Mouse (Mus musculus) liver, embryonic 12.5 days (tissue): ENCODE results near the gene Ets1. TPM values are rescaled to one million over a fixed set of nuclear protein-coding genes. Genes with fewer than 3 reads are reported as not detected.

Experiments used
- ATAC-seq: fragments of 200-750 bp; cut with Nextera tagmentation; 2 replicates; pipeline ENCODE4 v1.8.0; 2017; ENCODE audit warnings: moderate number of reproducible peaks, mild to moderate bottlenecking, moderate library complexity
- H3K27ac ChIP-seq: fragments of 300-500 bp; sonication (generic); 2 replicates; pipeline ENCODE4 v1.5.1; 2016; ENCODE audit warnings: mild to moderate bottlenecking
- H3K27me3 ChIP-seq: fragments of 300-500 bp; sonication (generic); replicated peaks from 2 replicates; pipeline ENCODE4 v1.6.1; 2016; ENCODE audit warnings: mild to moderate bottlenecking, moderate library complexity
- H3K36me3 ChIP-seq: fragments of 300-500 bp; sonication (generic); 2 replicates; pipeline ENCODE4 v1.6.1; 2016; ENCODE audit warnings: mild to moderate bottlenecking, moderate library complexity
- H3K4me1 ChIP-seq: fragments of 300-500 bp; sonication (generic); 2 replicates; pipeline ENCODE4 v1.6.1; 2016
- H3K4me2 ChIP-seq: fragments of 300-500 bp; sonication (generic); 2 replicates; pipeline ENCODE4 v1.6.1; 2016; ENCODE audit warnings: mild to moderate bottlenecking, moderate library complexity
- H3K4me3 ChIP-seq: fragments of 300-500 bp; sonication (generic); 2 replicates; pipeline ENCODE4 v1.5.1; 2016; ENCODE audit warnings: mild to moderate bottlenecking, moderate library complexity
- H3K9ac ChIP-seq: fragments of 300-500 bp; sonication (generic); 2 replicates; pipeline ENCODE4 v1.6.1; 2016; ENCODE audit warnings: mild to moderate bottlenecking, moderate library complexity
- H3K9me3 ChIP-seq: fragments of 300-500 bp; sonication (generic); replicated peaks from 2 replicates; pipeline ENCODE4 v1.6.1; 2016; ENCODE audit warnings: mild to moderate bottlenecking, moderate library complexity
- WGBS: fragments of 180-500 bp; shearing (Covaris S2); methylation state at CpG from one replicate; pipeline ENCODE4 v1.1.7; 2016; ENCODE audit not compliant: insufficient replicate concordance; 5-methylcytosine and 5-hydroxymethylcytosine counted together
- polyA plus RNA-seq: library from polyadenylated mRNA; unstranded; fragments of >200 nt; fragmentation: Nextera tagmentation; extraction: Ambion mirVana; gene quantifications from 2 replicates; pipeline ENCODE4 v1.2.1, GENCODE M21; 2016

Ets1 gene
- polyA plus RNA-seq, 1 experiment from 2014 or later: 24.2 TPM

DNA sequence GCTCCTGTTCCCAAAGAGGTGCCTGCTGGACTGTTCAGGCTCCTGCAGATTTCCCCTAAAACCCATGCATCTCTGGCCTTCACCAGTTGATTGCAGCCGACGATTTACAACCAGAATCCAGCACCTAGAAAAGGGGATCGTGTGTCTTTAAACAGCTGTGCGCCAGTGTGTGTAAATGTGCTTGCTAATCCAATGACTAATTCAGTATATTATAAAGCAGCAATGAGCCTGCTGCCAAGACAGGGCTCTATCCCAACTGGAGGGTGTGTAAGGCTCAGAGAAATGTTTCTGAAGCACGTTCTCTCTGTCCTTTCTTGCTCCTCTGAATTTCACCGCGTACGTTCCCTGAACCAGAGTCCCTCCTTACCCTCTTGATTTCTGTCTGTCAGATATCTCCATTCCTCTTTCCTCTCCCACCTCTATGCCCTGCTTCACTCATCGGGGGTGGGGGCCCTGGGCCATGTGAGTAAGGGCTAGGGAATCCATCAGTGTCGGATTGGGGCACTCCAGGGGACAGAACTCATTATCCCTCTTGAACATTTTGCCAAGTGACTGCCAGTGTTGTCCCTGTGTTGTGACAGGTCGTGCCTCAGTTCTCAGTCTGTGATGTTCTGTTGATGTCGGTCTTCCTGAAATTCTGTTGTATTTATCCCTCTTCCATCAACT, 75.1 kb downstream of the Ets1 start:
- Histone ChIP-seq H3K4me3 (no peak overlapping the region), H3K36me3 (no peaks in the 10 kb centered on the region), H3K9ac (no peak overlapping the region), H3K4me1 (peaks cover 27% of the 10 kb centered on the region), H3K27me3 (peaks cover 5% of the 10 kb centered on the region; the same call in 1 of the 2 replicates), H3K9me3 (no peaks in the 10 kb centered on the region), H3K27ac (no peak overlapping the region), H3K4me2 (no peak overlapping the region)
- ATAC-seq: no peak
- 66% methylated on average over 12 of the region's 12 CpGs for WGBS

DNA sequence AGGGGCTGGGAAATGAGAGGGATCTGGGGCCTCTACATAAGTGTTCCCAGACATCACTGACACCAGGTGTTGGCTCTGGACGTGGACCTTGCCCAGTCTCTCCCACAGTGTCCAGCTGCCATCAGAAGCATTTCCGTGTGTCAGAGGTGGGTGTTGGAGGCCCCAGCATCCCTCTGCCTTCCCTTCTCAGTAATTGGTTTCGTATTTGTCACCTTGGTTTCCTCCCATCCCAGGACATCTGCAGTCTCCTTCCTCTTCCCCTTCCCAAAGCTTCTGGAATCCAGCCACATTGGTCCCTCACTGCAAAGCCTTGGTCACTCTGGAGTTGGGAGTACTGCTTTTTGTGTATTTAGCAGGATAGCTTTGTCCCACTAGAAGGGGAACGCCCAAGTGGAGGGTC, 75.7 kb downstream of the Ets1 start:
- H3K9me3 ChIP-seq: no peaks in the 10 kb centered on the region
- no peak for ATAC-seq
- no peaks in the 10 kb centered on the region for H3K36me3 ChIP-seq
- H3K4me1 ChIP-seq: peaks cover 26% of the 10 kb centered on the region
- WGBS: 57% methylated on average over 4 of the region's 4 CpGs
- H3K9ac ChIP-seq: no peak overlapping the region
- H3K27me3 ChIP-seq: peaks cover 5% of the 10 kb centered on the region; the same call in 1 of the 2 replicates
- no peak overlapping the region for H3K4me3 ChIP-seq
- no peak overlapping the region for H3K27ac ChIP-seq
- H3K4me2 ChIP-seq: no peak overlapping the region

DNA sequence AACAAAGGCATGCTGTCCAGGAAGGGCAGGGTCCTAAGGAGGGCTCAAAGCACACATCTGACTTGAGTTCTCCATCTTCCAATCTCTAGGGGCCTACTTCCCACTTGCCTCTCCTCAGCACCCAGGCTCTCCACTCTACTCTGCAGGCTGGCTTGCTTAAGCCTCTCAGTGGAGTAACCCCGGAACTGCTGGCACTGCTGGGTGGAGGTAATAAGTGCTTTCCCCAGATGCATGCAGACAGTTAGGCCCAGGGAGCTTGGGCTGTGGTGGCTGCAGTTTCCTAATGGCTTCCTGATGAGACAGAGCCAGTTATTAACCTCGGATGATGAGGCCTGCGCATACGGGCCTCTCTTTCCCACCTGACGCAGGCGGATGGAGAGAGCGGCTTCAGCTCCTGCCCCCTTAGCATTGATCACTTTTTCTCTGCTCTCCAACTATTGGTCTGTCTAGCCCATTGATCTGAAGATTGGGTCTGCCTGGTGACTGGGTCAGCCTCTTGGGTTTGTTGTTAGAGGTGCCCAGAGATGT, 76.4 kb downstream of the Ets1 start:
- H3K36me3 ChIP-seq: no peaks in the 10 kb centered on the region
- no peak overlapping the region for H3K9ac ChIP-seq
- 80% methylated on average over 7 of the region's 7 CpGs for WGBS
- H3K4me3 ChIP-seq: no peak overlapping the region
- no peaks in the 10 kb centered on the region for H3K9me3 ChIP-seq
- H3K4me1 ChIP-seq: peaks cover 33% of the 10 kb centered on the region
- no peak overlapping the region for H3K4me2 ChIP-seq
- no peak for ATAC-seq
- no peak overlapping the region for H3K27ac ChIP-seq
- peaks cover 5% of the 10 kb centered on the region; the same call in 1 of the 2 replicates for H3K27me3 ChIP-seq

DNA sequence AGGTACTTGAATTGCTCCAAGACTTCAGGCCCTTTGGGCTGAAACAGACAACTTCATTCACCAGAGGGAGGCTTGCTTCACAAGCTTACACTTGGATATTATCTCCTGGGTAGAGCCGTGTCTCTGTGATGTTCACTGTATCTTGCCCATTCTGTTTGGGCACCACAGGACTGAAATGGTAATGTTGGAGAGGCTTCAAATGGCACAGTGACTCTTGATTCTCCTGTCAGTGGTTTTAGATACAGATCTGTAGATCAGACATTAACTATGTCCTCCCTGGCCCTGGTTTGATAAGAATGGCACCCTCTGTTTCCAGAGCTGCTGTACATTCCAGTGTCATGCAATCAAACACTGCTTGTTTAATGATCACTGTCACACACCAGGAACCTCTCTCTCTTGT, 77.1 kb downstream of the Ets1 start:
- Histone ChIP-seq H3K4me1 (peaks cover 36% of the 10 kb centered on the region), H3K27ac (no peak overlapping the region), H3K9me3 (no peaks in the 10 kb centered on the region), H3K27me3 (peaks cover 5% of the 10 kb centered on the region; the same call in 1 of the 2 replicates), H3K9ac (no peak overlapping the region), H3K4me2 (no peak overlapping the region), H3K4me3 (no peak overlapping the region), H3K36me3 (no peaks in the 10 kb centered on the region)
- WGBS: 70% methylated on average over 1 of the region's 1 CpGs
- no peak for ATAC-seq

DNA sequence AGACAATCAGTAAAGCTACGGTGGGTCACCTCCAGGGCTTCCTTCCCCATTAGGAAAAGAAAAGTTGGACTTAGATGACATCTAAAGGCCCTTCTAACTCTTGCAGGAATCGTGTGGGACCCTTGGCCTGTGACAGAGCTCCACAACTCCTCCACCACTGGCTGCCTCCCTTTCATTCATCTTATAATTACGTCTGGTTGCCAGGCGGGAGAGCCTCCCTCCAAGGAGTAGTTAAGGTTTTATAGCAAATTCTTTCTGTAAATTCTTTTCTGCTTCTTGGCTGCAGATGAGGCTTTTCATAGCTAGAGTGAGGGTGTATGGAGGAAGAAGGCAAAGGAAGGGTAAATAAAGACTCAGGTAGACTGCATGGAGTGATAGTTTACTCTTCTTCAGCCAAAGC, 77.8 kb downstream of the Ets1 start:
- peaks cover 5% of the 10 kb centered on the region; the same call in 1 of the 2 replicates for H3K27me3 ChIP-seq
- H3K4me2 ChIP-seq: no peak overlapping the region
- H3K36me3 ChIP-seq: no peaks in the 10 kb centered on the region
- H3K4me3 ChIP-seq: no peak overlapping the region
- no peak for ATAC-seq
- H3K4me1 ChIP-seq: peaks cover 40% of the 10 kb centered on the region
- H3K9me3 ChIP-seq: no peaks in the 10 kb centered on the region
- no peak overlapping the region for H3K9ac ChIP-seq
- WGBS: 41% methylated on average over 4 of the region's 4 CpGs
- H3K27ac ChIP-seq: no peak overlapping the region

DNA sequence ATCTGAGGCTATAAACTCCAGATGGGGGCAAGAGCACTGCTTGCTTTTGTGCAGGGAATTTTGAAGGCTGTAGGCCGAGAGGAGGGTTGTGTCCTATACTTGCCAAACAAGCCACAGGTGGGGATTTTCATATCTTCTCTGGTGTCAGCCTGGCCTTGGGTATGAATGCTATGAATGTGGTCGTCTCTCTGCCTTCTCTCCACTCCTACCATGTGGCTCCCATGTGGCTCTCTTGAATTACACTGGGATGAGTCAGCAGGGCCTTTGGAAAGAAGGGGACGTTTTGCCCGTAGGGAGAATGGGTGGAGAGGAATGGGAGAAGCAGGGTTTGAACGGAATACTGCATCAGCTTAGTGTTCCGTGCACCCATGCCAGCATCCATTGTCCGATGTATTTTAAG, 78.5 kb downstream of the Ets1 start:
- Histone ChIP-seq H3K9ac (no peak overlapping the region), H3K9me3 (no peaks in the 10 kb centered on the region), H3K27me3 (peaks cover 2% of the 10 kb centered on the region; the same call in 1 of the 2 replicates), H3K4me2 (no peak overlapping the region), H3K27ac (no peak overlapping the region), H3K4me3 (no peak overlapping the region), H3K4me1 (peaks cover 36% of the 10 kb centered on the region), H3K36me3 (no peaks in the 10 kb centered on the region)
- no peak for ATAC-seq
- 61% methylated on average over 7 of the region's 7 CpGs for WGBS

DNA sequence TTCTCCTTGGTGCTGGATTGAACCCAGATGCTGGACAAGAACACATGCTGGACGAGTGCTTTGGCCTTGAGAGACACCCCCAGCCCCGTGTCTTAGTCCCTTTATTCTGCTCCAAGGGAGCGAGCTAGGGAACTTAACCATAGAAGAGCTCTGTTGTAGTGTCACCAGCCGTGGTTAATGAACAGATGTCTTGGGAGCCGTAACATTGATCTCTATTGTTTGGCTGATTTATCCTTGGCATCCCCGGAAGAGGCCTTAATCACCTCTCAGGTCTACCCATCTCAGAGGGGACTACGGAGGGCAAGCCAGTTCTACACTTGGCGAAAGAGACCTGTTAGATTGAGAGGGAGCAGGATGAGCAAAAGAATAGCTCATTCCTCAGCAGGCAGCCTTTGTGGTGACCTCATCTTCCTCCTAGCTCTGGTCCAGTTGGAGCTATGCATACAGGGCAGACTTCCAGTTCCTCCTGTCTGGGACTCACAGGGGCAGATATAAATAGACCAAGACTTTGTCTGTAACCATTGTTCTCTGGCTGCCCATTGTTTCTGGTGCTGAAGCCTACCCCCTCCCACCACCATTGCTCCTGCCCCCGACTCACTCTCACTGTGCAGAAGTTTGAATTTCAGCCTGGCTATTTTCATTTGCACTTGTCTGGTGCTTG, 79.9 kb downstream of the Ets1 start:
- no peak overlapping the region for H3K4me2 ChIP-seq
- H3K4me1 ChIP-seq: peaks cover 30% of the 10 kb centered on the region
- no peaks in the 10 kb centered on the region for H3K36me3 ChIP-seq
- ATAC-seq: no peak
- no peaks in the 10 kb centered on the region for H3K9me3 ChIP-seq
- H3K27ac ChIP-seq: no peak overlapping the region
- no peak overlapping the region for H3K9ac ChIP-seq
- H3K27me3 ChIP-seq: no peaks in the 10 kb centered on the region
- no peak overlapping the region for H3K4me3 ChIP-seq
- 34% methylated on average over 9 of the region's 9 CpGs for WGBS

DNA sequence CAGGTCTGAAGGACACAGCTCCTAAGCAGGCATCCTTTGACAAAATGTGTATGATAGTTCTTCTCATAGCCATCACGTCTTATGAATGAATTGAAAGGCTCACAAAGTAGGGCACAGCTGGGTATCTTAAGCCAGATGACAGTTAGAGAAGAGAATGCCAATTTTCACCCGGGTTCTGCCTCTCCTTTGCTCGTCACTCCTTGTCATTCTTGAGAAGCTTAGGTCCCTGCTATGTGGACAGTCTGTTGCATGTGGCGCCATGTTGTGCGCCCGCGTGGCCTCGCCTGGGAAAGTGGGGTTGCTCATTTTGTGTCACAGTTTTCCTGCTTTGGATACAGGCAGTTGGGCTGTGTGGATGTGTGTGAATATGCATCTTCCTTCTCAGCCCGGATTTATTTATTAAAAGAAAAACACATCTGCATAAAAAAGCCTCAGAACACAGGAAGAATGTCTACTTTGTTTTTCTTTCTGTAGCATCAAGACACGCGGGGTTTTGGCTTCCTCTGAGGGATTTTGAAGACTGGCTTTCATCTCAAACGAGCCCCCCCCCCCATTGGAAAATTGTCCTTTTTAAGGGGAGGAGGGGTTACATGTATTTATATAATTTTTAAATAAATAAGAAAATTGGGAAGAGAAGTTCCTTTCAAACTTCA, 81.4 kb downstream of the Ets1 start:
- no peak overlapping the region for H3K4me2 ChIP-seq
- H3K36me3 ChIP-seq: no peaks in the 10 kb centered on the region
- H3K4me1 ChIP-seq: peaks cover 29% of the 10 kb centered on the region
- H3K4me3 ChIP-seq: no peak overlapping the region
- no peak overlapping the region for H3K9ac ChIP-seq
- WGBS: 64% methylated on average over 12 of the region's 12 CpGs
- H3K9me3 ChIP-seq: no peaks in the 10 kb centered on the region
- no peak overlapping the region for H3K27ac ChIP-seq
- ATAC-seq: no peak
- no peaks in the 10 kb centered on the region for H3K27me3 ChIP-seq

DNA sequence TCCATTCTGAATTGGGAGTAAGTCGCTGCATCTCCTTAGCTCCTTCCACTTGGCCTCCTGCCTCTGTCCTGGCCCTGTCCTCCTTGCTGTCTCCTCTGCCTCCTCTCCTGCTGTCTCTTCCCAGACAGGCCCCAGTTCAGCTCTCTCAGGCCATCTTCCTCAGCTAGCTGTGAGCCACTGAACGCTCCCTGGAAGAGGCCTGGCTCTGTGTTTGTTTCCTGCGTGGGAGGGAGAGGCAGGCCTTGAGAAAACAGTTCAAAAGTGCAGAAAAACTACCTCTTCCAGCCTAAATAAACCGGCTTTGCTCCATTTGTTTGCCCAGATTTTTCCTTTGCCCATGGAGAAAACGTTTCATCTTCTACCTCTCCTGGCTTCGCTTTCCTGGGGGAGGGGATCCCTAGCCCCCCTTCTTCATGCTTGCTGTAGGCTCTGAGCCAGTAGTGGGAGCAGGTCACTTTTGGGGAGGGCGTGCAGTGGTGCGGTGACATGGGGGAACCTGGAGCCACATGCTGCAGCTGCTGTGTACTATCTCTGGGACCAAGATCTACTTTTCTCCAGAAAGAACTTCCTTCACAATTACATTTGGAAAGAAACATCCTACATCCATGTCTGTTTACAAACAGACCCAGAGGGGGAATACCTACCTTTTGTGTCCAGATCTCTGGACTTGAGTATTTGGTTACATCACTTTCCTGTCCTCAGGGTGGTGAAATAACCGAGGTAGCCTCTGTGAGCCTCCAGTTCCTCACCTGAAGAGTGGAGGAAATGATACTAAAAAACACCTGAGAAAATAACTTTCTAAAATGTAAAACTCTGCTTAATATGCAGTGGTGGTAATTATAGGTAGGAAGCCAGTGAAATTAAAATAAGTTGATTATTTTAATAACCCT, 82.2 kb downstream of the Ets1 start:
- WGBS: 50% methylated on average over 9 of the region's 9 CpGs
- H3K27me3 ChIP-seq: no peaks in the 10 kb centered on the region
- no peak overlapping the region for H3K9ac ChIP-seq
- H3K36me3 ChIP-seq: no peaks in the 10 kb centered on the region
- peaks cover 25% of the 10 kb centered on the region for H3K4me1 ChIP-seq
- H3K27ac ChIP-seq: 0 out of 2 replicates have a peak overlapping the region, but pooled peaks have one; percentile 33
- H3K4me2 ChIP-seq: no peak overlapping the region
- ATAC-seq: no peak
- H3K9me3 ChIP-seq: no peaks in the 10 kb centered on the region
- no peak overlapping the region for H3K4me3 ChIP-seq

DNA sequence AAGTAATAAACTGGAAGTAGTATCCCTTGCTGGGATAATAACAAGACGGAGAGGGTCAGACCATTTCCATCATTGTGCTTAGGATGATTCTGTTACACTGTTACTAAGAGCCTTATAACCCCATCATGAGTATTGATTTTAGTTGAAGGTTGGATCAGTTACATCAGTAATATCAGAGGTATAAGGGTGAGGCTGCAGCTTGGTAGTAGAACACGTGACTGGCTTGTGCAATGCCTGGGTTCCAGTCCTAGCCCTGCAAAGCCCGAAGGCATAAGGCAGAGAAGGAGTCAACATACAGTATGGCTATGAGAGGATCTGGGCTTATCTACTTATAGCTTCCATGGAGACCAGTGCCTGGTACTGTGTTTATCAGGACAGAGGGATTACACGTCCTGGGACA, 82.8 kb downstream of the Ets1 start:
- ATAC-seq: no peak
- Histone ChIP-seq H3K36me3 (no peaks in the 10 kb centered on the region), H3K27ac (no peak overlapping the region), H3K4me1 (peaks cover 25% of the 10 kb centered on the region), H3K4me2 (no peak overlapping the region), H3K27me3 (no peaks in the 10 kb centered on the region), H3K4me3 (no peak overlapping the region), H3K9ac (no peak overlapping the region), H3K9me3 (no peaks in the 10 kb centered on the region)
- 62% methylated on average over 4 of the region's 4 CpGs for WGBS

DNA sequence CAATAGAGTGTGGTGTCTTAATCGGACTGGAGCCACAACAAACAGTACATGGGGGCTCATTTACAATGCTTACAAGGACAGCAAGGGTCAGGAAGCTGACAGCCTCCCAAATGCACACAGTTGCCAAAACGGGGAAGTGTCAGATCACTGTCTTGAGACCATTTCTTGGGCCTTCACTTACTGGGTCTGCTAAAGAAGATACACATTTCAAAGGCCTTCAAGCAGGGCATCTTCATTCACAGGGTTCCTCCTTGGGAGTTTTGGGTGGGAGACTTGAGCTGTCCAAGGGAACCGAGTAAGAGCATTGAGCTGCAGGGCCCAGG, 83.9 kb downstream of the Ets1 start:
- H3K9me3 ChIP-seq: no peaks in the 10 kb centered on the region
- ATAC-seq: no peak
- H3K9ac ChIP-seq: no peak overlapping the region
- no peak overlapping the region for H3K4me2 ChIP-seq
- H3K4me3 ChIP-seq: no peak overlapping the region
- no peaks in the 10 kb centered on the region for H3K36me3 ChIP-seq
- no peak overlapping the region for H3K27ac ChIP-seq
- H3K4me1 ChIP-seq: peaks cover 25% of the 10 kb centered on the region
- no peaks in the 10 kb centered on the region for H3K27me3 ChIP-seq
- 35% methylated on average over 3 of the region's 3 CpGs for WGBS
